Mouse (Mus musculus) CH12F3 (cell line): ENCODE results near the gene Tor1aip2.
"Not testable (repeated sequence)": the region's sequence is repeated elsewhere in the genome, so short reads cannot be mapped to it uniquely, and the experiment has no call there.

Source experiments
- in situ Hi-C: fragments of 300-500 bp; cut with MboI; formaldehyde crosslinking; loops from 2 replicates; pipeline ENCODE4 v1.14.3; 2020; ENCODE audit warnings: low sequenced_read_pairs

Gene Tor1aip2

GRCm38 (mm10) chr1:156035269-156035929 lies at the start of gene Tor1aip2:
Gene Tor1aip2, plus strand, starts transcription at chr1:156035403.
- in situ Hi-C loops: no loop called here

GRCm38 (mm10) chr1:155987625-155988024 lies 47.6 kb upstream of the Tor1aip2 start:
- in situ Hi-C loops: no loop called here

- in situ Hi-C loops: no loop called here
Measured at GRCm38 (mm10) chr1:155989387-155989786, 45.8 kb upstream of the Tor1aip2 start.

GRCm38 (mm10) chr1:155990391-155990790 lies 44.8 kb upstream of the Tor1aip2 start:
- in situ Hi-C loops: no loop called here

GRCm38 (mm10) chr1:155994524-155994923 lies 40.7 kb upstream of the Tor1aip2 start:
- in situ Hi-C loops: no loop called here

GRCm38 (mm10) chr1:155995612-155996011 lies 39.6 kb upstream of the Tor1aip2 start:
- in situ Hi-C loops: no loop called here

GRCm38 (mm10) chr1:156002366-156002765 lies 32.8 kb upstream of the Tor1aip2 start:
- in situ Hi-C loops: no loop called here

GRCm38 (mm10) chr1:156003201-156003935 lies 31.8 kb upstream of the Tor1aip2 start:
- in situ Hi-C loops: no loop called here

- in situ Hi-C loops: no loop called here
Measured at GRCm38 (mm10) chr1:156005906-156006305, 29.3 kb upstream of the Tor1aip2 start.

- in situ Hi-C loops: no loop called here
Measured at GRCm38 (mm10) chr1:156009003-156009402, 26.2 kb upstream of the Tor1aip2 start.

- in situ Hi-C loops: no loop called here
Measured at GRCm38 (mm10) chr1:156019800-156020199, 15.4 kb upstream of the Tor1aip2 start.

- in situ Hi-C loops: no loop called here
Measured at GRCm38 (mm10) chr1:156020402-156020801, 14.8 kb upstream of the Tor1aip2 start.

GRCm38 (mm10) chr1:156024831-156025503 lies 10.2 kb upstream of the Tor1aip2 start:
- in situ Hi-C loops: no loop called here

GRCm38 (mm10) chr1:156027849-156028248 lies 7.4 kb upstream of the Tor1aip2 start:
- in situ Hi-C loops: no loop called here

GRCm38 (mm10) chr1:156028340-156028975 lies 6.7 kb upstream of the Tor1aip2 start:
- in situ Hi-C loops: no loop called here

GRCm38 (mm10) chr1:156033921-156034320 lies 1.3 kb upstream of the Tor1aip2 start:
- in situ Hi-C loops: no loop called here

- in situ Hi-C loops: no loop called here
Measured at GRCm38 (mm10) chr1:156034661-156035060, 542 bp upstream of the Tor1aip2 start.

- in situ Hi-C loops: no loop called here
Measured at GRCm38 (mm10) chr1:156035930-156036737, 931 bp downstream of the Tor1aip2 start, which contains the start of gene Tor1aip1. Gene Tor1aip1, minus strand, starts transcription at chr1:156036480.

- in situ Hi-C loops: no loop called here
Measured at GRCm38 (mm10) chr1:156037144-156037583, 2.0 kb downstream of the Tor1aip2 start.

GRCm38 (mm10) chr1:156039989-156040388 lies 4.8 kb downstream of the Tor1aip2 start:
- in situ Hi-C loops: not testable (repeated sequence)
